Mouse (Mus musculus) kidney, adult 2 months (tissue): ENCODE measurements at regions not wholly inside any gene's neighbourhood (a gene's known extent, or its start where the extent isn't known, plus 50 kb on each side); places are given as distances from the start of the nearest gene placed in this dataset.

Experiments used
- CTCF ChIP-seq: fragments of 200-500 bp; conservative IDR thresholded peaks from 2 replicates; pipeline ENCODE4 v1.5.1; 2011; ENCODE audit warnings: low read depth, mild to moderate bottlenecking, control low read depth, low read length, moderate library complexity, mixed read lengths; ENCODE audit not compliant: insufficient read depth, insufficient read length
- POLR2A ChIP-seq: fragments of 200-500 bp; IDR thresholded peaks from one replicate; pipeline ENCODE4 v1.6.1; 2011; ENCODE audit warnings: low read depth, low read length, control low read depth

- TF ChIP-seq CTCF, result no peak
- TF ChIP-seq POLR2A, result no peak
Observed at GRCm38 (mm10) chr7:63815531-63815930, 101.1 kb upstream of the E030018B13Rik start.
